Mouse (Mus musculus): ENCODE data around the gene Mtus2.

Mtus2 gene

DNA sequence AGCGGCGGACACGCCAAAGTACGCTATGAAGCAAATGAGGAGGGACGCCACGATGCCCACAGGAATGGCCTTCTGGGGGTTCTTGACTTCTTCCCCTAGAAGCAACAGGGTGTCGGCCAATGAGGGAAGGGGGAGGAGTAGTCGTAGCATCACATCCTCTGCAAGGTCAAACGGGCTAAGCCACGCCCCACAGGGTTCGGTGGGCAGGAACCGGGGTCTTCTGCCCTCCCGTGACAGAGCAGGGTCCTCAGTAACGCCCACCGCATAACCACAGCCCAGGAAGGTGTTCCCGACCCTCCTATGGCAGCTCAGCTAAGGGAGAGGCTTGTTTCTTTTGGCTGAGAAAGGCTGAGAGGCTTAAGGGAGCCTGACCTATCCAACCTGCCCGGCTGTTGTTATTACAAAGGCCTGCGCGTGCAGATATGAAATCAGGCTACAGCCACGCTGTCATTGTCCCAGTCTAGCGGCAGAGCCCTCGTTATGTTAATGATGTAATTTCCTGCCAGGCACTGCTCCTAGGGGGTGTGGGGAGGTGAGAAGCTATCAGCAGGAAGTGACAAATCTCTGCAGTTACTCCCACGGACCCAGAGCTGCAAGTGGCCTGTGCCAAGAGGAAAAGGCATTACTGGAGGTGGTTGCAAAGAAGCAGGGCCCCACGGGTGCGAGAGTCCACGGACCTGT lies 385.1 kb downstream of the Mtus2 start:
- peak; percentile 42 to 51 for DNase-seq (ENCODE audit: low spot score in 2 of 2)

DNA sequence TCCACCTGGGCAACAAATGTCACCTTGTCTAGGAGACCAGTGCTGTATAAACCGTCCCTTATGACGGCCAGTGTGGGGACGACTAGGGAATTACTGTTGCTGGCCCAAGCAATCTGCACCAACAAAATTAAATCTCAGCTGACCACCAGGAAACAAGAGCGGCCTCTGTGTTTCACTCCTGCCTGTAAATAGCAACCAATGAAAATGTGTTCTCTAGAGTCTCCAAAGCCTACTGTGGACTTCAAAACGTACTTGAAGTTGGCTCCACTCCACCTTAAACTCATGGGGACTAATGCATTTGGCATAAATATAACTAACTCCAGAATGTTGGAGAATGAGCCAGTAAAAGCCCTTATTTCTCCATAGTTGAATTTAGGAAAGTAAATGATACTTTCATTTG lies 387.3 kb downstream of the Mtus2 start:
- DNase-seq (ENCODE audit: low spot score in 2 of 2), result no peak

DNA sequence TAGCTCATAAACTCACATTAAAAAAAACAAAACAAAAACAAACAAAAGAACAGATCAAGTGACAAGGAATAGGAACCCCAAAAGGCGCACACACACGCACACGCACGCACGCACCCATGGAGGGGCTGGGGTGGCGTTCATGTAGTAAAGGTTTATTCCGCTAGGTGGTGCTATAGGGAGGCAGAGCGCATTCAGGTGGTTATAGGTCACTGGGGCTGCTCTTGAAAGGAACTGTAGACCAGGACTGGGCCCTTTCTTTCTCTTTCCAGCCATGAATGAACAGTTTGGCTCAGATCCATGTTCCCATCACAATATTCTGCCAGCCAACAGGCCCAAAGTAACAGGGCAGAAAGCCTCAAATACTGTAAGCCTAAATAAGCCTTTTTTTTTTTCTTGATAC lies 389.4 kb downstream of the Mtus2 start:
- DNase-seq (ENCODE audit: low spot score in 2 of 2), result no peak

DNA sequence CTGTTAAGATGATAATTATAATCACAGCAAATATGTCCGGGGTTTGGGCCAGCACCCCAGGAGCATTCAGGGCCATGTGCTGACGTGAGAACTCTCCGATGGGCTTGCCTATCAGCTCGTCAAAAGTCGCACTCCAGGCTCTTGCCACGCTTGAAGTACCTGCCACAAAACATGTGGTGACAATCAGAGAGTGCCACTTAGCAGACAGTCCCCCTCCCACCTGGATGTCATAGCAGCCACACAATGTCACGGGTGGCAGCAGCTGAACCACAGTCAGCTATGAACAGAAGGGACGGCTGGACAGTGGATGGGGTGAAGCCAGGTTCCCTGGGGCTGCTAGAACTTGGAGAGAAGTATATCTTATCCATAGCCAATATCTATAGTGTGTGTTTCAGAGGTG lies 391.0 kb downstream of the Mtus2 start:
- DNase-seq (ENCODE audit: low spot score in 2 of 2), result no peak

DNA sequence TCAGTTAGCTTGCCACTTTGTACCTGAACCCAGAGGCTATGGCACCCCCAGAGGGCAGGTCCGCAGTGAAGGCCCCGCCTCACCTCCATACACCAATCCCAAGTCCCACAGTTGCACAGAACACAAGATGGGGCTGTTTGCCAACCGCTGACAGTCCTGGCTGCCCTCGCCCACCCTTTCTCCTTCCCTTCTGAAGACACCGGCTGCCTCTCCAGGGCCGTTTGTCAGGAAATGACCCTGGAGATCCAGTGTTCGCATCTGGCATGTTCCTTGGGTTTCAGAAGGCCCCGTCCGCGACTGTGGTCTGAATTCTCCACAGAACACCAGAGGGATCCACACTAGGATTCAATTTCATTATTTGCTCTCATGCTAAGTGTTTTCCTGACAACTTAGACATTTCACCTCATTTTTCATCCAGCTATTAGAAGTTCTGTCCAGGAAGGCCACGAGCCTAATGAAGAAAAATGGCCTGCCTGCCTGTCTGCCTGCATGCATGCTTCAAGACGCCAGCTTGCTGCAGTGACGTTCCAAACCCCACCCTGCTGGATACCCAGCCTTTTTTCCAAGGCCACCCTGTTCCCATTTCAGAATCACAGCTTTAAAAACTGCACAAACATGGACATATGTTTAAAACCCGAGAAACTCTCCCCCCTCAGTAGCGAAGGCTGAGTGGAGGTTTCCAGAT lies 392.3 kb downstream of the Mtus2 start:
- no peak for DNase-seq (ENCODE audit: low spot score in 2 of 2)

DNA sequence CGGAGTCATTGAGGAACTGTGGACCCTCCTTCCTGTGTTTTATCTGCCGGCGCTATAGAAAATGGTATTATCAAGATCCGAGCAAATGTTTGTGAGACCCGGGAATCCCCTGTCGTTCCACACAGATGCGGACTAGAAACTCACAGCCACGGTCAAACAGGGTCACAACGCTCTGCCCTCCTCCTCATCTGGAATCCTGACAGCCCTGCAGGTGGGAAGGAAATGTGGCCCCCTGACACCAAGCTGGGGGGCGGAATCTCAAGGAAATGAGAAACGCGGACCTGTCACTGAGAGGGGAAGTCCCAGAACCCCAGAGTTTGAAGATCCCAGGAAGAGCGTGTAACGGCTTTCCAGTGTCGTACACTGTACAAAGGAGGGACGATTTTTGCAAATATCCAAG lies 396.3 kb downstream of the Mtus2 start:
- DNase-seq (ENCODE audit: low spot score in 2 of 2), result no peak

DNA sequence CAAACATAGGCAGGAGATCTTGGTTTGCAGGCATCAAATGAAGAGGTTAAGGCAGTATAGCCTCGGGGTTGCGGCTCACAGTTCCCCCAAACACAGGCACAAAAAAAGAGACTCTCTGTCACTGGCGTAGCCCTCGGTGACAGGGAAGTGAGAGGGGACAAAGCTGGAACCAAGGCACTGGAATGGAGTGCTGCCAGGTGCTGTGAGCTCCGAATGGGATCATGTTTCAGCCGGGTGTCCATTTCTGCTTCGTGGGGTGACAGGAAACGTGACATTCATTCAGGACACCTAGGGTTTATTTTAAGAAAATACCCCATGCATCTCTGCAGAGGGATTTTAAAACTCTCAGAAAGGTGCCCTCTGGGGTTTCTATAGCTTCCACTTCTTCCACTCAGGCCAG lies 397.4 kb downstream of the Mtus2 start:
- no peak for DNase-seq (ENCODE audit: low spot score in 2 of 2)

DNA sequence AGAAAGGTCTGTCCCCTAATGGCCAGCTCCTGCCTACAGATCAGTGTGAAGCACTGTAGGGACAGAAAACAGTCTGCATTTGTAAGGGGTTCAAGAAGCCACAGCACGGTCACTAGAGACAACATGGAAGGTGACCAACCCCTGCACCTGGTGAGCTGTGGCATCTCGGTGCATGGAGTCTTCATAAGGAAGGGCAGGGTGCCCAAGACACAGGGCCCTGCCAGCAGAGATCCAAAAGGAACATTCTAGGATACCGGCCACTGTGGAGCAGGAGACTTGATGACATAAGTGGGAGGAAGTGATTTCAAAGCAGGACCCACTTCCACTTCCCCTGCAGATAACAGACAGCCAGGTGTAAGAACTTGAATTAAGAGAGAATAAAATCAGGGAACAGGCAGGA lies 398.7 kb downstream of the Mtus2 start:
- DNase-seq (ENCODE audit: low spot score in 2 of 2), result no peak

DNA sequence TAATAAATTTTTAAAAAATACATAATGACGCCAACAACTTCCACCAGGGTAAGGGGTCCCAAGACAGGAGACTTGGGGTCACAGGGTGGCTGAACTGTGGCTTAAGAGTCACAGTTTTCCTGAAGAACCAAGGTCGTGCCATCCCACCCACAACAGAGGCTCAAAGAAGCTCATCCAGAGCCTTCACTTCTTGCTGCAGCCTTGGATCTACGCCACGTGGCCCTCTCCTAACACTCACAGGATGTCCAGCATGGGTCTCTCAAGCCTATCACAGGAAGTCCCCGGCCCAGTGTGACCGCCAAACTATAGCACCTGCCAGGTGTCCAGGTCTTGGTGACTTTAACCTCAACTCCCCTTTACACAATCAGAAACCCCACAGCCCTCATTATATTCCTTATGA lies 400.0 kb downstream of the Mtus2 start:
- no peak for DNase-seq (ENCODE audit: low spot score in 2 of 2)

DNA sequence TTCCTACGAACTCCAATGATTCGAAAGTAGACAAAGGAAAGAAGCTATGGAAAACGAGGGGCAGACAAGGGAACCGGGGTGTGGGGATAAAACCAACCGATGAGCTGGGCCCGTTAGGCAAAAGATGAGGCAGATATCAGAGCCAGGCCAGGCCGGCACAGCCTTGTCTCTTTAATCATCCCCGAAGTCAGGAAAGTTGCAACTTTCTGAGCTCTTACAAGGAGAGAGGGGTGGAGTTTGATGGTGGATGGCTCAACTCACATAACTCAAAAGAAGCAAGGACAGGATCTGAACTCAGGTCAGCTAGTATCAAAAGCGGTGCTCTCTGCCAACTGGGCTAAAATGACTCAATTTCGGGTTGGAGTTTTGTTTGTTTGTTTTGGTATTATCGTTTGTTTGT lies 402.0 kb downstream of the Mtus2 start:
- no peak for DNase-seq (ENCODE audit: low spot score in 2 of 2)

DNA sequence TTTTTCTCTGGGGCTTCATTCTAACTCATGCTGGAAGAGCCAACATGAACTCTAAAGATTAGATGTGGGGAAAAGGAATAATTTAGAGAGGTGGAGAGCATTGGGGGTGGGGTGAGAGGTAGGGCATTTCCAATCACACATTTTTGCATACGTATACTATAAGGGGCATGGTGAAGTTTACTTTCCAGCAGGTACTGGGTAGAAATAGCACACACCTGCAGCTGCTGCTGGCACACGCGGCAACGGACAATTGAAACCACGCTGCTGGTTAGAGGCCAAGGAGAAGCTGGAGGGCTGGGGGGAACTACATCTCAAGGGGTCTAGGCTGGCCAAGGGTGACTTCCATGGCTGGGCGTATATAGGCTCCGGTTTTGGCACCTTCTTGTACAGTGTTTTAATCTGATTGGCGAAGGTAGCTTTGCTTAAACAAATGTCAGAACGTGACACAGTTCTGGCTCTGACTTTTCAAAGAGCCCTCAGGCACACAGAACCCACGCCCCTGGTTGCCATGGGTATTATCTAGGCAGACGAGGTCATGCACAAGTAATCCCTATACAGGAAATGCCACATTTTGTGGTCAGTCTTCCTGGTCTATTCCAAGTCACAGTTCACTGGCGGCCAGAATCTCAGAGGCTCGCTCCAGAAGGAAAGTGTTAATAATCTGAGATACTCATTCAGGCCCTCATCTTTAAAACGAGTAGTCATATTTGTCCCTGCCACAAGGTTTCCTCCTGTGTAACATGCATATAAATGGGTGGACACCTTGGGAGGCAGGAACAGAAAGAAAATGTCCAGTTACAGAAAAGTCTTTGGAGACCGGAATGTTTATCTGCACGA lies 404.0 kb downstream of the Mtus2 start:
- no peak for DNase-seq (ENCODE audit: low spot score in 2 of 2)

DNA sequence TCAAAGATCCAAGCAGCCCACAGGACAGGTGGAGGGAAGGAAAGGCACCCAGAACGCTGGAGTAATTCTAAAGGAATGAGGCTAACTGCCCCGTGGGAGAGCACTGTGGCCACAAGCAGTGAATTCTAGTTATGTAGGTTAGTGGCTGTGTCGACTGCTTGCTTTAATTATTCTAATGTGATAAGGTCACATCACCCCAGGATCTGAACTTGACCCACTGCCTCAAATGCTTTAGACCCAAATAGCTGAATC lies 404.6 kb downstream of the Mtus2 start:
- no peak for DNase-seq (ENCODE audit: low spot score in 2 of 2)

DNA sequence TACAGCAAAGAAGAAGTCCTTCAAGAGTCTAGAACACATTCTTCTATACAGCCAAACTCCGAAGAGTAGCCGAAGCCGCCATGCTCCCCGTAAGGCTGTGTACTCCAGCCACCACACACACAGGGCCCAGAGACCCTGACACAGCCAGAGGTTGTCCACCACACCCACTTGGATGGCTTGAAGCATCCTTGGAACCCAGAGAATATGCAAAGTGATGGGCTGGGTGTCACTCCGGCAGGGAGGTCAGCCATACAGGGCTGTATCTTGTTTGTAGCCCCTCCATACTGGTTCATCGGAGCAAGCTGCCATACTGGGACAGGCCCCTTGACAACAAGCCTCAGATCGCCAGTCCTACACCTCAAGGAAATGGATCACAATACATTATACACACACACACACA lies 405.2 kb downstream of the Mtus2 start:
- DNase-seq (ENCODE audit: low spot score in 2 of 2), result no peak

DNA sequence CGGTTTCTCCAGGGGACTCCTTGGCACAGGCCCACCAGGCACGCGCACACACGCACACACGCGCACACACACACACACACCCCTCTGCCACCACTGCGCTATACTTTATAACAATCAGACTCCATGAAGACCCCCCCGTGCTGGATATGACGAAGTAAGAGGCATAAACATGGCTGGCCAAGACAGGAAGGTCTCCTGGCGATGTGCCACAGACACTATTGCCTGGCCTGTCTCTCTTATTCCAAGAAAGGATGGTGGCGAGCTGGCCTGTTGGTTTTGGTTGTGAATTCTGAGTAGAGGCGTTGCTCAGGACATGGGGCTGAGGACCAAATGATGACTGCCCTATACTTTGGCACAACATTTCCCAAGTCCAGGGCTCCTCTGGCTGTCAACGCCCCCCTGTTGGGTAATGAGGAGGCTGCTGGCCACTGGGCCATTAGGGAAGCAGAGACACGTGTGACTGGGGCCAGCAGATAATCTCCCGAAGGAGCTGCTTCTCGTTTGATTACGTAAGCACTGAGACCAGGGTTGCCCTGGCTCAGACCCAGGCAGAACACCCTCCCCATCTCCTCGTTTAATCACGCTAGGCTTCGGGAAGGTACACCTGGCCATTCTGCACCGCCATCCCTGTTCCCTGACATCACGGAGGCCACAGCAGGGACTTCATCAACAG lies 406.5 kb downstream of the Mtus2 start:
- no peak for DNase-seq (ENCODE audit: low spot score in 2 of 2)
